Mouse (Mus musculus) embryonic fibroblast, embryonic 13.5 days (primary cell): Measurements from ENCODE around the gene Cd79b.

Experiments
- CTCF ChIP-seq: IDR thresholded peaks from 2 replicates; pipeline ENCODE4 v1.5.1; 2011; ENCODE audit warnings: mild to moderate bottlenecking, control low read depth, low read length, moderate library complexity, borderline replicate concordance; ENCODE audit not compliant: insufficient read depth
- POLR2A ChIP-seq: IDR thresholded peaks from 2 replicates; pipeline ENCODE4 v1.6.1; 2011; ENCODE audit warnings: low read depth, mild to moderate bottlenecking, control low read depth, low read length, moderate library complexity

GRCm38 (mm10) chr11:106274971-106275411 is 39.6 kb downstream of the Cd79b start:
- TF ChIP-seq CTCF, result no peak
- TF ChIP-seq POLR2A, result no peak
